Mouse (Mus musculus): ENCODE results near the gene Gm10447. TPM values are rescaled to one million over a fixed set of nuclear protein-coding genes. Genes with fewer than 3 reads are reported as not detected.

The Gm10447 gene
- polyA plus RNA-seq, 1 experiment from 2014 or later = 0.22 TPM

- WGBS (ENCODE audit: insufficient replicate concordance) = 82% methylated on average over 9 of the region's 9 CpGs
- no peak for ATAC-seq (ENCODE audit: low read depth)
Measured at GRCm38 (mm10) chr11:53452396-53452795, 4.5 kb downstream of the Gm10447 start.

GRCm38 (mm10) chr11:53451361-53451760, 5.5 kb downstream of the Gm10447 start:
- no peak for ATAC-seq (ENCODE audit: low read depth)
- Histone ChIP-seq H3K4me3 (ENCODE audit: low read depth, low read length) (no peak overlapping the region), H3K27me3 (ENCODE audit: control insufficient read depth, insufficient read depth, low read depth, low read length) (peaks cover 11% of the 10 kb centered on the region), H3K27ac (ENCODE audit: low read length) (no peak overlapping the region), H3K36me3 (ENCODE audit: control insufficient read depth, insufficient read depth) (no peaks in the 10 kb centered on the region), H3K4me2 (ENCODE audit: low read depth, low read length) (no peak overlapping the region), H3K9ac (ENCODE audit: low read depth, low read length) (no peak overlapping the region), H3K4me1 (ENCODE audit: control insufficient read depth, low read depth, low read length) (peaks cover 4% of the 10 kb centered on the region; the same call in 1 of the 2 replicates), H3K9me3 (replicated peaks; ENCODE audit: control insufficient read depth, low read length) (no peaks in the 10 kb centered on the region)
- WGBS (ENCODE audit: insufficient replicate concordance) = 50% methylated on average over 2 of the region's 2 CpGs

More at GRCm38 (mm10) chr11:53452396-53452795, 4.5 kb downstream of the Gm10447 start:
- H3K27ac ChIP-seq (ENCODE audit: low read length) = no peak overlapping the region
- H3K4me3 ChIP-seq (ENCODE audit: low read depth, low read length) = no peak overlapping the region
- H3K36me3 ChIP-seq (ENCODE audit: control insufficient read depth, insufficient read depth) = no peaks in the 10 kb centered on the region
- peaks cover 22% of the 10 kb centered on the region for H3K27me3 ChIP-seq (ENCODE audit: control insufficient read depth, insufficient read depth, low read depth, low read length)
- H3K4me2 ChIP-seq (ENCODE audit: low read depth, low read length) = no peak overlapping the region
- no peak overlapping the region for H3K9ac ChIP-seq (ENCODE audit: low read depth, low read length)
- peaks cover 4% of the 10 kb centered on the region; the same call in 1 of the 2 replicates for H3K4me1 ChIP-seq (ENCODE audit: control insufficient read depth, low read depth, low read length)
- no peaks in the 10 kb centered on the region for H3K9me3 ChIP-seq (replicated peaks; ENCODE audit: control insufficient read depth, low read length)

- no peak overlapping the region for H3K9ac ChIP-seq (ENCODE audit: low read depth, low read length)
- WGBS (ENCODE audit: insufficient replicate concordance) = 25% methylated on average over 15 of the region's 15 CpGs
- no peak for ATAC-seq (ENCODE audit: low read depth)
Measured at GRCm38 (mm10) chr11:53450070-53450705, 6.7 kb downstream of the Gm10447 start.

GRCm38 (mm10) chr11:53448529-53448928, 8.4 kb downstream of the Gm10447 start:
- no peak overlapping the region for H3K4me3 ChIP-seq (ENCODE audit: low read depth, low read length)
- ATAC-seq (ENCODE audit: low read depth) = 0 out of 2 replicates have a peak, but pooled peaks have one; percentile 35
- H3K4me2 ChIP-seq (ENCODE audit: low read depth, low read length) = no peak overlapping the region
- peaks cover 4% of the 10 kb centered on the region; the same call in 1 of the 2 replicates for H3K4me1 ChIP-seq (ENCODE audit: control insufficient read depth, low read depth, low read length)
- no peaks in the 10 kb centered on the region for H3K9me3 ChIP-seq (replicated peaks; ENCODE audit: control insufficient read depth, low read length)
- 72% methylated on average over 1 of the region's 1 CpGs for WGBS (ENCODE audit: insufficient replicate concordance)
- H3K27ac ChIP-seq (ENCODE audit: low read length) = no peak overlapping the region
- peaks cover 3% of the 10 kb centered on the region; the same call in 1 of the 2 replicates for H3K27me3 ChIP-seq (ENCODE audit: control insufficient read depth, insufficient read depth, low read depth, low read length)
- H3K36me3 ChIP-seq (ENCODE audit: control insufficient read depth, insufficient read depth) = no peaks in the 10 kb centered on the region
- H3K9ac ChIP-seq (ENCODE audit: low read depth, low read length) = no peak overlapping the region

More at GRCm38 (mm10) chr11:53450070-53450705, 6.7 kb downstream of the Gm10447 start:
- no peak overlapping the region for H3K27ac ChIP-seq (ENCODE audit: low read length)
- peaks cover 4% of the 10 kb centered on the region; the same call in 1 of the 2 replicates for H3K4me1 ChIP-seq (ENCODE audit: control insufficient read depth, low read depth, low read length)
- H3K36me3 ChIP-seq (ENCODE audit: control insufficient read depth, insufficient read depth) = no peaks in the 10 kb centered on the region
- H3K9me3 ChIP-seq (replicated peaks; ENCODE audit: control insufficient read depth, low read length) = no peaks in the 10 kb centered on the region
- peaks cover 3% of the 10 kb centered on the region; the same call in 1 of the 2 replicates for H3K27me3 ChIP-seq (ENCODE audit: control insufficient read depth, insufficient read depth, low read depth, low read length)
- H3K4me2 ChIP-seq (ENCODE audit: low read depth, low read length) = no peak overlapping the region
- H3K4me3 ChIP-seq (ENCODE audit: low read depth, low read length) = no peak overlapping the region

- H3K4me2 ChIP-seq (ENCODE audit: low read depth, low read length) = no peak overlapping the region
- no peak for ATAC-seq (ENCODE audit: low read depth)
- no peaks in the 10 kb centered on the region for H3K36me3 ChIP-seq (ENCODE audit: control insufficient read depth, insufficient read depth)
- H3K27ac ChIP-seq (ENCODE audit: low read length) = 0 out of 2 replicates have a peak overlapping the region, but pooled peaks have one; percentile 12
- H3K9me3 ChIP-seq (replicated peaks; ENCODE audit: control insufficient read depth, low read length) = no peaks in the 10 kb centered on the region
- peaks cover 3% of the 10 kb centered on the region; the same call in 1 of the 2 replicates for H3K27me3 ChIP-seq (ENCODE audit: control insufficient read depth, insufficient read depth, low read depth, low read length)
- H3K4me1 ChIP-seq (ENCODE audit: control insufficient read depth, low read depth, low read length) = peaks cover 4% of the 10 kb centered on the region; the same call in 1 of the 2 replicates
- no peak overlapping the region for H3K4me3 ChIP-seq (ENCODE audit: low read depth, low read length)
- no peak overlapping the region for H3K9ac ChIP-seq (ENCODE audit: low read depth, low read length)
- WGBS (ENCODE audit: insufficient replicate concordance) = 73% methylated on average over 8 of the region's 8 CpGs
Measured at GRCm38 (mm10) chr11:53447996-53448395, 8.9 kb downstream of the Gm10447 start.

GRCm38 (mm10) chr11:53446183-53446582, 10.7 kb downstream of the Gm10447 start:
- ATAC-seq (ENCODE audit: low read depth) = peak; percentile 84
- WGBS (ENCODE audit: insufficient replicate concordance) = 80% methylated on average over 13 of the region's 13 CpGs
- no peak overlapping the region for H3K4me2 ChIP-seq (ENCODE audit: low read depth, low read length)

GRCm38 (mm10) chr11:53445562-53445961, 11.3 kb downstream of the Gm10447 start:
- Histone ChIP-seq H3K36me3 (ENCODE audit: control insufficient read depth, insufficient read depth) (no peaks in the 10 kb centered on the region), H3K4me1 (ENCODE audit: control insufficient read depth, low read depth, low read length) (peaks cover 8% of the 10 kb centered on the region), H3K27me3 (ENCODE audit: control insufficient read depth, insufficient read depth, low read depth, low read length) (no peaks in the 10 kb centered on the region), H3K9ac (ENCODE audit: low read depth, low read length) (no peak overlapping the region), H3K4me2 (ENCODE audit: low read depth, low read length) (no peak overlapping the region), H3K27ac (ENCODE audit: low read length) (peak overlapping the region; percentile 1), H3K9me3 (replicated peaks; ENCODE audit: control insufficient read depth, low read length) (no peaks in the 10 kb centered on the region), H3K4me3 (ENCODE audit: low read depth, low read length) (no peak overlapping the region)
- WGBS (ENCODE audit: insufficient replicate concordance) = 50% methylated on average over 13 of the region's 13 CpGs
- ATAC-seq (ENCODE audit: low read depth) = peak; percentile 37; the same call in 1 of the 2 replicates

More at GRCm38 (mm10) chr11:53446183-53446582, 10.7 kb downstream of the Gm10447 start:
- H3K9ac ChIP-seq (ENCODE audit: low read depth, low read length) = no peak overlapping the region
- H3K4me3 ChIP-seq (ENCODE audit: low read depth, low read length) = no peak overlapping the region
- H3K27ac ChIP-seq (ENCODE audit: low read length) = peak overlapping the region; percentile 1; the same call in 1 of the 2 replicates
- H3K27me3 ChIP-seq (ENCODE audit: control insufficient read depth, insufficient read depth, low read depth, low read length) = peaks cover 2% of the 10 kb centered on the region; the same call in 1 of the 2 replicates
- H3K4me1 ChIP-seq (ENCODE audit: control insufficient read depth, low read depth, low read length) = peaks cover 8% of the 10 kb centered on the region
- no peaks in the 10 kb centered on the region for H3K9me3 ChIP-seq (replicated peaks; ENCODE audit: control insufficient read depth, low read length)
- H3K36me3 ChIP-seq (ENCODE audit: control insufficient read depth, insufficient read depth) = no peaks in the 10 kb centered on the region

GRCm38 (mm10) chr11:53443861-53444260, 13.0 kb downstream of the Gm10447 start:
- no peaks in the 10 kb centered on the region; the same call in 1 of the 2 replicates for H3K27me3 ChIP-seq (ENCODE audit: control insufficient read depth, insufficient read depth, low read depth, low read length)
- H3K4me2 ChIP-seq (ENCODE audit: low read depth, low read length) = no peak overlapping the region
- whole genome bisulfite sequencing (ENCODE audit: insufficient replicate concordance) = 14% methylated on average over 6 of the region's 6 CpGs
- H3K4me1 ChIP-seq (ENCODE audit: control insufficient read depth, low read depth, low read length) = peaks cover 4% of the 10 kb centered on the region
- no peak overlapping the region for H3K9ac ChIP-seq (ENCODE audit: low read depth, low read length)
- no peaks in the 10 kb centered on the region for H3K9me3 ChIP-seq (replicated peaks; ENCODE audit: control insufficient read depth, low read length)
- H3K4me3 ChIP-seq (ENCODE audit: low read depth, low read length) = no peak overlapping the region
- no peak overlapping the region for H3K27ac ChIP-seq (ENCODE audit: low read length)
- H3K36me3 ChIP-seq (ENCODE audit: control insufficient read depth, insufficient read depth) = no peaks in the 10 kb centered on the region
- ATAC-seq (ENCODE audit: low read depth) = no peak

GRCm38 (mm10) chr11:53441921-53442320, 15.0 kb downstream of the Gm10447 start:
- peaks cover 4% of the 10 kb centered on the region for H3K4me1 ChIP-seq (ENCODE audit: control insufficient read depth, low read depth, low read length)
- ATAC-seq (ENCODE audit: low read depth) = no peak
- no peak overlapping the region for H3K4me3 ChIP-seq (ENCODE audit: low read depth, low read length)
- peak overlapping the region; percentile 39; the same call in 1 of the 2 replicates for H3K27ac ChIP-seq (ENCODE audit: low read length)
- H3K9me3 ChIP-seq (replicated peaks; ENCODE audit: control insufficient read depth, low read length) = no peaks in the 10 kb centered on the region
- 0 out of 2 replicates have a peak overlapping the region, but pooled peaks have one; percentile 12 for H3K4me2 ChIP-seq (ENCODE audit: low read depth, low read length)
- no peaks in the 10 kb centered on the region for H3K36me3 ChIP-seq (ENCODE audit: control insufficient read depth, insufficient read depth)
- 0 out of 2 replicates have a peak overlapping the region, but pooled peaks have one; percentile 7 for H3K9ac ChIP-seq (ENCODE audit: low read depth, low read length)
- WGBS (ENCODE audit: insufficient replicate concordance) = 2% methylated on average over 12 of the region's 12 CpGs
- no peaks in the 10 kb centered on the region; the same call in 1 of the 2 replicates for H3K27me3 ChIP-seq (ENCODE audit: control insufficient read depth, insufficient read depth, low read depth, low read length)
